Mouse (Mus musculus) lung, postnatal 0 days (tissue): Measurements from ENCODE around the gene Dscaml1. TPM values are rescaled to one million over a fixed set of nuclear protein-coding genes. Genes with fewer than 3 reads are reported as not detected.

Source experiments
- ATAC-seq: fragments of 200-750 bp; cut with Nextera tagmentation; 2 replicates; pipeline ENCODE4 v1.8.0; 2017; ENCODE audit warnings: moderate library complexity
- DNase-seq: peaks from one replicate; pipeline ENCODE4 v3.0.0-alpha.2; 2016; ENCODE audit warnings: low spot score
- H3K27ac ChIP-seq: fragments of 300-500 bp; sonication (generic); 2 replicates; pipeline ENCODE4 v1.5.1; 2014; ENCODE audit warnings: antibody characterized with exemption, mild to moderate bottlenecking, low read length, mixed read lengths
- H3K27me3 ChIP-seq: fragments of 300-500 bp; sonication (generic); replicated peaks from 2 replicates; pipeline ENCODE4 v1.6.1; 2014; ENCODE audit warnings: low read length, mixed read lengths; ENCODE audit not compliant: insufficient read depth
- H3K36me3 ChIP-seq: fragments of 300-500 bp; sonication (generic); 2 replicates; pipeline ENCODE4 v1.6.1; 2014; ENCODE audit warnings: low read length, mixed read lengths; ENCODE audit not compliant: insufficient read depth
- H3K4me1 ChIP-seq: fragments of 300-500 bp; sonication (generic); 2 replicates; pipeline ENCODE4 v1.6.1; 2014; ENCODE audit warnings: antibody characterized with exemption, low read depth, low read length, mixed read lengths; ENCODE audit not compliant: insufficient read depth
- H3K4me2 ChIP-seq: fragments of 300-500 bp; sonication (generic); replicated peaks from 2 replicates; pipeline ENCODE4 v1.6.1; 2014; ENCODE audit warnings: low read depth, mild to moderate bottlenecking, low read length, moderate library complexity, mixed read lengths
- H3K4me3 ChIP-seq: fragments of 300-500 bp; sonication (generic); 2 replicates; pipeline ENCODE4 v1.5.1; 2014; ENCODE audit warnings: low read depth, low read length
- H3K9ac ChIP-seq: fragments of 300-500 bp; sonication (generic); replicated peaks from 2 replicates; pipeline ENCODE4 v1.6.1; 2014; ENCODE audit warnings: low read depth, mild to moderate bottlenecking
- H3K9me3 ChIP-seq: fragments of 300-500 bp; sonication (generic); 2 replicates; pipeline ENCODE4 v1.6.1; 2016; ENCODE audit warnings: low read length, mixed read lengths
- CTCF ChIP-seq: IDR thresholded peaks from 2 replicates; pipeline ENCODE4 v1.5.1; 2016; ENCODE audit warnings: antibody characterized with exemption, mild to moderate bottlenecking
- EP300 ChIP-seq: IDR thresholded peaks from 2 replicates; pipeline ENCODE4 v1.6.1; 2016; ENCODE audit warnings: antibody characterized with exemption, mild to moderate bottlenecking, control low read depth
- WGBS: fragments of 180-500 bp; shearing (Covaris S2); extraction: QIAGEN DNeasy Blood & Tissue Kit; methylation state at CpG from one replicate; pipeline ENCODE4 v1.1.7; 2014; 5-methylcytosine and 5-hydroxymethylcytosine counted together
- polyA plus RNA-seq: library from polyadenylated mRNA; unstranded; fragments of >200 nt; fragmentation: Nextera tagmentation; extraction: Ambion mirVana; gene quantifications from 2 replicates; pipeline ENCODE4 v1.2.1, GENCODE M21; 2015

Dscaml1 gene
- polyA plus RNA-seq, 1 experiment from 2014 or later: 0.16 TPM

GRCm38 (mm10) chr9:45434171-45434570 is 7.7 kb downstream of the Dscaml1 start:
- WGBS: 61% methylated on average over 2 of the region's 2 CpGs
- no peak for DNase-seq
- Histone ChIP-seq H3K4me1 (no peaks in the 10 kb centered on the region; the same call in 1 of the 2 replicates), H3K4me2 (no peak overlapping the region), H3K27me3 (peaks cover 36% of the 10 kb centered on the region), H3K4me3 (no peak overlapping the region), H3K27ac (no peak overlapping the region), H3K36me3 (no peaks in the 10 kb centered on the region), H3K9ac (no peak overlapping the region), H3K9me3 (no peaks in the 10 kb centered on the region)
- TF ChIP-seq EP300 (no peak), CTCF (no peak)
- ATAC-seq: no peak

GRCm38 (mm10) chr9:45439025-45439424 is 12.6 kb downstream of the Dscaml1 start:
- Histone ChIP-seq H3K4me1 (no peaks in the 10 kb centered on the region), H3K9me3 (no peaks in the 10 kb centered on the region), H3K4me3 (no peak overlapping the region), H3K9ac (no peak overlapping the region), H3K27ac (no peak overlapping the region), H3K36me3 (no peaks in the 10 kb centered on the region), H3K4me2 (no peak overlapping the region), H3K27me3 (no peaks in the 10 kb centered on the region)
- ATAC-seq (no peak), DNase-seq (no peak)
- WGBS: 48% methylated on average over 4 of the region's 4 CpGs
- TF ChIP-seq CTCF: no peak
- no peak for TF ChIP-seq EP300

- H3K9ac ChIP-seq: no peak overlapping the region
- no peak for ATAC-seq
- H3K4me3 ChIP-seq: no peak overlapping the region
- no peak overlapping the region for H3K27ac ChIP-seq
- no peak for TF ChIP-seq CTCF
- no peak for TF ChIP-seq EP300
- no peaks in the 10 kb centered on the region for H3K9me3 ChIP-seq
- H3K36me3 ChIP-seq: no peaks in the 10 kb centered on the region
- no peaks in the 10 kb centered on the region for H3K4me1 ChIP-seq
- DNase-seq: no peak
- WGBS: 60% methylated on average over 16 of the region's 16 CpGs
- H3K27me3 ChIP-seq: no peaks in the 10 kb centered on the region
- H3K4me2 ChIP-seq: no peak overlapping the region
Measured at GRCm38 (mm10) chr9:45440083-45440784, 13.8 kb downstream of the Dscaml1 start.

GRCm38 (mm10) chr9:45444251-45444798 is 17.9 kb downstream of the Dscaml1 start:
- no peak for TF ChIP-seq EP300
- no peak for TF ChIP-seq CTCF
- Histone ChIP-seq H3K27me3 (no peaks in the 10 kb centered on the region), H3K27ac (no peak overlapping the region), H3K36me3 (no peaks in the 10 kb centered on the region), H3K4me1 (no peaks in the 10 kb centered on the region), H3K9ac (no peak overlapping the region), H3K4me2 (no peak overlapping the region), H3K4me3 (no peak overlapping the region), H3K9me3 (no peaks in the 10 kb centered on the region)
- DNase-seq: no peak
- ATAC-seq: no peak
- 50% methylated on average over 5 of the region's 5 CpGs for WGBS

GRCm38 (mm10) chr9:45449658-45450057 is 23.2 kb downstream of the Dscaml1 start:
- Histone ChIP-seq H3K9me3 (no peaks in the 10 kb centered on the region), H3K4me3 (no peak overlapping the region), H3K27me3 (no peaks in the 10 kb centered on the region), H3K27ac (no peak overlapping the region), H3K36me3 (no peaks in the 10 kb centered on the region), H3K9ac (no peak overlapping the region), H3K4me1 (no peaks in the 10 kb centered on the region), H3K4me2 (no peak overlapping the region)
- ATAC-seq: no peak
- TF ChIP-seq EP300 (no peak), CTCF (no peak)
- 68% methylated on average over 4 of the region's 4 CpGs for WGBS
- DNase-seq: no peak

GRCm38 (mm10) chr9:45451346-45451745 is 24.9 kb downstream of the Dscaml1 start:
- ATAC-seq: no peak
- no peaks in the 10 kb centered on the region for H3K9me3 ChIP-seq

More at GRCm38 (mm10) chr9:45451346-45451745, 24.9 kb downstream of the Dscaml1 start:
- no peak overlapping the region for H3K27ac ChIP-seq
- no peak for DNase-seq
- no peak overlapping the region for H3K9ac ChIP-seq
- H3K27me3 ChIP-seq: no peaks in the 10 kb centered on the region
- H3K4me2 ChIP-seq: no peak overlapping the region
- no peaks in the 10 kb centered on the region for H3K4me1 ChIP-seq
- no peak overlapping the region for H3K4me3 ChIP-seq
- H3K36me3 ChIP-seq: no peaks in the 10 kb centered on the region
- 88% methylated on average over 4 of the region's 4 CpGs for WGBS
- TF ChIP-seq CTCF (no peak), EP300 (no peak)
